Mouse (Mus musculus): ENCODE results near the gene Ankrd10. TPM values are rescaled to one million over a fixed set of nuclear protein-coding genes. Genes with fewer than 3 reads are reported as not detected.
"Not testable (repeated sequence)": the region's sequence is repeated elsewhere in the genome, so short reads cannot be mapped to it uniquely, and the experiment has no call there.

Ankrd10 gene
- polyA plus RNA-seq, 1 experiment from 2014 or later = 99.4 TPM

DNA sequence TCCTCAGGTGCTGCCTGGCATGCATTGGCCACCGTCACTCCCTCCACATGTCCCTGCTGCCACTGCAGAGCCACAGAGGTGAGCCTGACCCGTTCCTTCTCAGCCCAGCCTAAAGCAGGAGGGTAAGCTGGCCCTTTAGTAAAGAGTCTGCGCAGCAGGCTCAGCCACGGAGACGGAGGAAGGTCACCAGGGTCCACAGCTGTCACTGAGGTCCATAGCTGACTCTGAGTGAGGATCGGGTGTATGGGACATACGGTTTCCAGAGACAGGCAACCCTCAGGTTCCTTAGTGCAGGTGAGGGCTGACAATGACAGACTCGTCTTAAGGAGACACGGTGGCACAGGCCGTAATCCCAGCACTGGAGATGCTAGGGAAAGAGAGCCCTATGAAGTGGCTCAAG is 63.6 kb downstream of the Ankrd10 start:
- Histone ChIP-seq H3K4me2 (no peak overlapping the region), H3K9ac (no peak overlapping the region), H3K27ac (no peak overlapping the region), H3K36me3 (peaks cover 13% of the 10 kb centered on the region), H3K9me3 (replicated peaks) (no peaks in the 10 kb centered on the region), H3K27me3 (no peaks in the 10 kb centered on the region), H3K4me3 (replicated peaks) (no peak overlapping the region), H3K4me1 (peaks cover 28% of the 10 kb centered on the region)
- WGBS = 85% methylated on average over 10 of the region's 10 CpGs
- ATAC-seq (replicated peaks; ENCODE audit: low FRiP score) = no peak

DNA sequence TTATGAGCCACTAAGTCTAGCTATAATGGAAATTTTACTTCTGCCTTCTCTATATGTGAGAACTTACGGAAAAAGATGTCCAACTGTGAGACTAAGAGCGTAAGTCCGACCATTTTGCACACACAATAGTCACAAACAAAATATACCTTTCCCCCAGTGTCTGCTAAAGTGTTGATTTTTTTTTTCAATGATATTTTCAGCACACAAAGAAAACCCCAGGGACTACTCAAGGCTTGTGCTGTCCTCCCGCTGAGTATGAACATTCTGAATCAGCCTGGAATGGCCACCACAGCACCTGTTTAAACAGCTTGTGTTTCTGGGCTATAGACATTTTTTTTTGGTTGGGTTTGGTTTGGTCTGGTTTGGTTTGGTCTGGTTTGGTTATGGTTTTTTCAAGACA is 64.8 kb downstream of the Ankrd10 start:
- Histone ChIP-seq H3K27me3 (no peaks in the 10 kb centered on the region), H3K36me3 (peaks cover 25% of the 10 kb centered on the region), H3K27ac (no peak overlapping the region), H3K9ac (no peak overlapping the region), H3K4me1 (peaks cover 19% of the 10 kb centered on the region), H3K9me3 (replicated peaks) (no peaks in the 10 kb centered on the region), H3K4me2 (no peak overlapping the region), H3K4me3 (replicated peaks) (no peak overlapping the region)
- ATAC-seq (replicated peaks; ENCODE audit: low FRiP score) = no peak
- WGBS = 92% methylated on average over 4 of the region's 4 CpGs

DNA sequence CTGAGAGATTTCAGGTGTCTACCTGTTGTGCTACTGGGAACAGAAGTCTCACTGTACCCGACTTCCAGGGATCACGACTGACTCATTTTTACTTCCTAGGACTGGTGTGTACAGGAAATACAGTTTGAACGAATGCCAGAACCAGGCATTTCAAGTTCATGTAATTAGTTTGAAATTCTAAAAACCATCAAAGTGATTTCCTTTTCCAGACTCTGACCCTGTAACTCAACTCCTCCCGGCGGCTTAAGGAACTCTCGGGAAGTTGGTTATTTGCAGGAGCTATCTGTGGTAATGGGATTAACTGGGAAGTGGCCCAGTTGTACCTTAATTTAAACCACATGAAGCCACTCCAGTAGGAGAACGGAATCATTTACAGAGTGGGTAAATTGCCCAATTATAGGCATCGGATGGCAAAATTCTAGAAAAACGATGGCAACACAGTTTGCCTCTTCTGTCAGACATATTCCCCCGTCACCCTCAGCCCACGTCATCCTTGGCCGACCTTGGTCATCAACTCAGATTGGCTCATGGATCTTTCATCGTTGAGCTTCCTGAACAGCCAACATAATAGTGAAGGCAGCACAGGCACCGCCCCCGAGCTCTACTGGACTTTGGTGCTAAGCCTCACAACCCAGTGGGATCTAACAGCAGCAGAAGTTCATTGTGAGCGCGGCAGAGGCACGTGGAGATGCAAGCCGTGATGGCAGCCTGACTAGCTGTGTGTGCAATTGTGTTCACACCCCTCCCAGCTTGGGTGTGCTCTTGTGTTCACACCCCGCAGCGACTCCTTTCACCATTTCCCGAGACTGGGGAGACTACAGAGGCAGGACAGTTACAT is 66.1 kb downstream of the Ankrd10 start:
- H3K4me2 ChIP-seq = no peak overlapping the region
- H3K27ac ChIP-seq = no peak overlapping the region
- no peaks in the 10 kb centered on the region for H3K27me3 ChIP-seq
- peaks cover 37% of the 10 kb centered on the region for H3K36me3 ChIP-seq
- no peaks in the 10 kb centered on the region for H3K9me3 ChIP-seq (replicated peaks)
- WGBS = 80% methylated on average over 22 of the region's 22 CpGs
- no peak for ATAC-seq (replicated peaks; ENCODE audit: low FRiP score)
- no peak overlapping the region for H3K9ac ChIP-seq
- peaks cover 7% of the 10 kb centered on the region for H3K4me1 ChIP-seq
- H3K4me3 ChIP-seq (replicated peaks) = no peak overlapping the region

DNA sequence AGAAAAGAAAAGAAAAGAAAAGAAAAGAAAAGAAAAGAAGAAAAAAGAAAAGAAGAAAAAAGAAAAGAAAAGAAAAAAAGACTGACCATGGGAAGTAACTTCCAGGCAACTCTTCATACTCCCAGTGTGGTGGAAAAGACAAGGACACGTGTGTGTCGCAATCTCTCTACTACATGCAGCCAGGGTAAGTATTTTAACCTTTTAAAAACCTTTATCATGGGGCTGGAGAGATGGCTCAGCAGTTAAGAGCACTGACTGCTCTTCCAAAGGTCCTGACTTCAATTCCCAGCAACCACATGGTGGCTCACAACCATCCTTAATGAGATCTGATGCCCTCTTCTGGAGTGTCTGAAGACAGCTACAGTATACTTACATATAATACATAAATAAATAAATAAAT is 67.4 kb downstream of the Ankrd10 start:
- not testable (repeated sequence) for H3K4me2 ChIP-seq; H3K9ac ChIP-seq; ATAC-seq (replicated peaks; ENCODE audit: low FRiP score); H3K27ac ChIP-seq; H3K9me3 ChIP-seq (replicated peaks); H3K27me3 ChIP-seq; H3K4me3 ChIP-seq (replicated peaks); H3K4me1 ChIP-seq
- H3K36me3 ChIP-seq = peaks cover 50% of the 10 kb centered on the region
- WGBS = 87% methylated on average over 2 of the region's 2 CpGs

DNA sequence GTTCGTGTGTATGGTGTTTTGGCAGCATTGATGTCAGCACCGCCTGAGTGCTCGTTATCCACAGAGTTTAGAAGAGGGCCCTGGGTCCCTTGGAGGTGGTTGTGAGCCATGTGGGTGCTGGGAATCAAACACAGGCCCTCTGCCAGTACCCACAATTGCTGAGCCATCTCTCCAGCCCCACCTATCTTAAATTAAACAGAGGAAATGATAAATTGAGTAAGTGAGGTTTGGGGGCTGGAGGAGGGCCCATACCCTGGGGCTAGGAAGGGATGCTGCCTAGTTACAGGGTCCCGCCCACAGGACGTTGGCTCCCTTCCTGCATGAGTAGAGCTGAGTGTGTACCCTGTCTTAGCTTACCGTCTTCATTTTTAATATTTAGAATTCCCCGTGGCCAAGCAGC is 70.8 kb downstream of the Ankrd10 start:
- Histone ChIP-seq H3K4me3 (replicated peaks) (no peak overlapping the region), H3K4me2 (no peak overlapping the region), H3K9me3 (replicated peaks) (no peaks in the 10 kb centered on the region), H3K36me3 (peaks cover 69% of the 10 kb centered on the region), H3K27me3 (no peaks in the 10 kb centered on the region), H3K9ac (no peak overlapping the region), H3K4me1 (peaks cover 9% of the 10 kb centered on the region; the same call in 1 of the 2 replicates), H3K27ac (no peak overlapping the region)
- no peak for ATAC-seq (replicated peaks; ENCODE audit: low FRiP score)
- 87% methylated on average over 7 of the region's 7 CpGs for WGBS

DNA sequence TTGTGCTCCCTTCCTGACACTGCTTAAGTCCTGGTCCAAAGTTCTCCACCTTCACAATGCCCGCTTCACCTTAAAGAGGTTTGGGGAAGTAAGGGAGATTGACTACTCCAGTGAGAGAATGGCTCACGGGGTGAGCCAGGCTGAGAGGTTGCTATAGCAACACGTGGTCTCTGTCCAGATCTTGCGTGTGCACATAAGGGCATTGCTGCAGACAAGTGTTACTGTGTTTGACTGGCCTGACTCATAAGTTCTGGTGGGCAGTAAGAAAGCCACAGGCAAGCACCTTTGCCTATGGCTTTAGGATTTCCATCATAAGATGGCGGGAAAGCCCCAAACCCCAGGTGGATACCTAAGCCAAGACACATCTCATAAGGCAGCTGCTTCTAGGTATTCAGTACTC is 71.3 kb downstream of the Ankrd10 start:
- no peaks in the 10 kb centered on the region for H3K27me3 ChIP-seq
- no peaks in the 10 kb centered on the region for H3K9me3 ChIP-seq (replicated peaks)
- no peak overlapping the region for H3K4me2 ChIP-seq
- peaks cover 69% of the 10 kb centered on the region for H3K36me3 ChIP-seq
- H3K4me1 ChIP-seq = peaks cover 11% of the 10 kb centered on the region
- no peak overlapping the region for H3K9ac ChIP-seq
- WGBS = 90% methylated on average over 5 of the region's 5 CpGs
- ATAC-seq (replicated peaks; ENCODE audit: low FRiP score) = no peak
- H3K4me3 ChIP-seq (replicated peaks) = no peak overlapping the region
- no peak overlapping the region for H3K27ac ChIP-seq

Small RNA genes lying within 50 kb of the gene (microRNA-seq; reads per million reads assigned to microRNA genes)
- gene Mir7238 = 2.2 reads per million, percentile 11 among the genes with 10 or more reads in this experiment

Other genes with a start within 250 kb of the Ankrd10 start
- gene Rab20, start 157.0 kb downstream of the Ankrd10 start, polyA plus RNA-seq (2015; fragmentation: Nextera tagmentation; extraction: Ambion mirVana) = 24.2 and 26.5 TPM in 2 replicates
- 119 and 121 TPM in 2 replicates for gene Naxd, start 138.3 kb downstream of the Ankrd10 start, polyA plus RNA-seq (2015; fragmentation: Nextera tagmentation; extraction: Ambion mirVana)
- gene Cars2, start 85.0 kb downstream of the Ankrd10 start, polyA plus RNA-seq (2015; fragmentation: Nextera tagmentation; extraction: Ambion mirVana) = 23.8 and 28.3 TPM in 2 replicates
- 35.7 and 36.9 TPM in 2 replicates for gene Ing1, start 80.2 kb downstream of the Ankrd10 start, polyA plus RNA-seq (2015; fragmentation: Nextera tagmentation; extraction: Ambion mirVana)
- gene 1700016D06Rik, start 65.3 kb upstream of the Ankrd10 start, polyA plus RNA-seq (2015; fragmentation: Nextera tagmentation; extraction: Ambion mirVana) = not detected in 2 replicates
- gene Arhgef7, start 92.0 kb upstream of the Ankrd10 start, polyA plus RNA-seq (2015; fragmentation: Nextera tagmentation; extraction: Ambion mirVana) = 38.6 and 40.1 TPM in 2 replicates
- 0.42 TPM in 1 of 2 replicates, not detected in the other for gene Tex29, start 204.7 kb upstream of the Ankrd10 start, polyA plus RNA-seq (2015; fragmentation: Nextera tagmentation; extraction: Ambion mirVana)

Data from kidney, embryonic 15.5 days (tissue).